Mouse (Mus musculus): ENCODE data around the gene Ptgs2. TPM values are rescaled to one million over a fixed set of nuclear protein-coding genes. Genes with fewer than 3 reads are reported as not detected.

Ptgs2 gene
- polyA plus RNA-seq, 1 experiment from 2014 or later = 0.15 TPM

Small RNA genes lying within 50 kb of the gene (microRNA-seq; reads per million reads assigned to microRNA genes)
- gene Gm44329 = not detected

Other genes starting within 250 kb of the Ptgs2 start
- 13.9 and 17.2 TPM in 2 replicates for gene Pla2g4a, start 138.7 kb upstream of the Ptgs2 start, polyA plus RNA-seq (2016; fragmentation: Nextera tagmentation; extraction: Ambion mirVana)
- gene Pdc, start 219.4 kb downstream of the Ptgs2 start, polyA plus RNA-seq (2016; fragmentation: Nextera tagmentation; extraction: Ambion mirVana) = not detected in 2 replicates

All from liver, embryonic 12.5 days (tissue).